Mouse (Mus musculus): ENCODE measurements around the gene Cdkal1.

The Cdkal1 gene

GRCm38 (mm10) chr13:29810780-29811179, 44.7 kb downstream of the Cdkal1 start:
- DNase-seq (ENCODE audit: low read depth, low spot score), result no peak

- DNase-seq (ENCODE audit: low read depth, low spot score), result no peak
These were observed 47.1 kb downstream of the Cdkal1 start for GRCm38 (mm10) chr13:29808383-29808782.

DNA sequence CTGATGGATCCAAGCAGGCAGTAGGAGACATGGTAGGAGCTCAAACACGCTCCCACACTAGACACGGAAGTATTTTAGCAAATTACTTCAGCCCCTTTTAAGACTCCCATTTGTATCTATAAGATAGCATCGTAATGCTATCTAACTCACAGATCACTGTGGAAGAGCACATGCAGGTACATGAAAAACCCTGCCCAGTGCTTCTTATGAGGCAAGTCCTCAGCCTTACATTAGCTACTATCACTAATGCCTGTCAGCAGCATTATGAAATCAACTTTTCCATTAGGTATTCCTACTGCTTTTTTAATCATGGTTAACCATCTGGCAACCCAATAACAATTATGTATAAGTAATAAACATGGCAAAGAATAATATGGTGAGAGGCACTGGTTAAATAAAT, 47.5 kb downstream of the Cdkal1 start:
- no peak for DNase-seq (ENCODE audit: low read depth, low spot score)

DNA sequence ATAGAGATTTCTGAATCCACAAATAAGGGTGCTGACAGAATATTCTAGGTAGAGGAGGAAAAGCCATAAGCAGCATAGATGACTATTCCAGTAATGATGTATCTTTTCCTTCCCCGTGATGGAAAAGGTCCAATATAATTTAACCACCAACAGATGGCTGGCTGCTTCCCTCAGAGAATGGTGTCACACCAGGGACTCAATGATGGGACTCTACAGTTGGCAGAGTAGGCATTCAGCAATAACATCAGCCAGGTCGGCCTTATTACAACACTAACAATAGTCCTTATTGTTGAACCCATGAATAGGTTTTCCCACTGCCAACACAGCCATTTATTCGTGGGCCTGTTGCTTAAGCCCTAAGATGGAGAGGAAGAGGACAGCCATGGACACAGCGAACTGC, 48.6 kb downstream of the Cdkal1 start:
- DNase-seq (ENCODE audit: low read depth, low spot score), result no peak

DNA sequence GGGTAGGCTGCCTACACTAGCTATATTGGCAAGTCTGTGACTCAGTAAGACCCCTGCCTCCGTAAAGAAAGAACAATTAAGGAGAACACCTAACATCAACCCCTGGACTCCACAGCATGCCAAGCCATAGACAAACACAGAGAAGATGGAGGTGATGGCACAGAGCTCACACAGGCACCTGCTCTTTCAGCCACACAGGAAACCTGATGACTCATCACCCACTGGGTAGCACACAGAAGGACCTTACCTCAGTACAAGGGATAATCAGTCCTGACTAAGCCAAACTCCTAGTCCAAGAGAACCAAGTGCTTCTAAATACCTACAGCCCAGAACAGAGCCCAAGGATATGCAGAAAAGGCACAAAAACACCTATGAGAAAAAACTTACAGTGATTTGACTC, 50.2 kb downstream of the Cdkal1 start:
- DNase-seq (ENCODE audit: low read depth, low spot score), result no peak

DNA sequence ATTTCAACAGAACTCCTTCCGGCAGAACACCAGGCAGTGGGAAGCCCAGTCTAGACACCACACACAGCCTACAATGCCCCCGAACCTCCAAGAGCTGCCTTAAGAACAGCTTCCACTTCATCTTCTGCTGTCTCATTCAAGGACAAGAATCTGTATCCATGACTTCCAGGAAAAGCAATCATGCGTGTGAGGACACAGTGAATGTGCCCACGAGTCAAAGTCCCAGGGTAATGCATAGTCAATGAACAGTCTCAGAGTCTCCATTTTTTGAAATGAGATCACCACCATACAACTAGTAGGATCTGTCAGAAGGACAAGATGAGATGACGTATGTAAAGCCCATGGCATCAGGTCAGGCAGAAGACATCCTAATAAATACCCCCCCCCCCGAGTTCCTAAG, 51.4 kb downstream of the Cdkal1 start:
- no peak for DNase-seq (ENCODE audit: low read depth, low spot score)

DNA sequence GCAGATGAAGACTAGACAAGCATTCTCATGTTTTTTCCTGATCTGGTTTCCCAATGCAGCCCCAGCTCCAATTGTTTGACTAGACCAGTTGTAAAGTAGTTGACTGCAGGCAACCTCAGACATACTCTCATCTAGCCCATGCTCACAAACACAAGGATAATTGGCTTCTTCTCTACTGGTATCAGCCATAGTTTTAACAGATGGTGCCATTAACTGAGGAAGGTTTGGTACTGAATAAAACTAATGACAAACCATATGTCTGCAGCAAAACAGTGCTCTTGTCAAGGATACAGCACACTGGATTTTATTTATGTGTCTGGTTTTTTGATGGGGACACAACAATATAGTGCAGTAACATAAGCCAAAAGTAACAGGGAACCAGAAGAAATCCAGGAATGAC, 52.8 kb downstream of the Cdkal1 start:
- DNase-seq (ENCODE audit: low read depth, low spot score), result no peak

DNA sequence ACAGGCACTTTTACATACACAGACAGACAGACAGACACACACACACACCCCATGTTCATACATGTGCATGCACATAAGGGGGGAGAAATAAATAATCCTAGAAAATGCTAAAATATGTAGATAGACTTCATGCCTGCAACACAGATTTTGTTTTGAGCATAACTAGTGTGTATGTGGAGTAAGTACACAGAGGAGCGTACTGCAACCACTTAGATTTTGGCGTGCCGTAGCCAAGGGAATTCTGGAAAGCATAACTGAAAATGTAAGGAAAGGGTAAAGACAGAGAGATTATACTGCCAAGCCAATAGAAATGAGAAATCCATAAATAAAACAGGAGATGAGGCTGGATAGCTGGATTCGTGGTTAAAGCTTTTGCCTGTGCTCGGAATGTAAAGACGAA, 55.4 kb downstream of the Cdkal1 start:
- DNase-seq (ENCODE audit: low read depth, low spot score), result no peak

- no peak for DNase-seq (ENCODE audit: low read depth, low spot score)
These were observed 63.4 kb downstream of the Cdkal1 start for GRCm38 (mm10) chr13:29792112-29792511.

DNA sequence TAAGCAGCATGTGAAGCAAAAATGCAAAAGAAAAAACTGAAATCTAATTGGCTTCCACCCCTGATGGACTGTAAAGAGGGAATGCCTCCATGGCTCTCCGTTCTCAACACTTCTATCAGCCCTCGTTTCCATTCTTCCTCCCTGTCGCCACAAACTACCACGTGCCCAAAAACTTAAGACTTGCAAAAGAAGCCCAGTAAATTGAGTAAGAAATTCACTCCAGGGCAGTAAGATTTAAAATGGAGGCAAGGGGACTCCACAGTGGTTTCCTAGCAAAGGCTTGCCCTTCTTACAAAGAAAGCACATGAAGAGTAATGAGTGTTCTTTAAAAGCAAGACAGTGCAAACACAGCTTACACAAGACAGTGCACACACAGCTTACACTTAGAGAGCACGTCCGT, 64.0 kb downstream of the Cdkal1 start:
- no peak for DNase-seq (ENCODE audit: low read depth, low spot score)

GRCm38 (mm10) chr13:29786984-29787383, 68.5 kb downstream of the Cdkal1 start:
- DNase-seq (ENCODE audit: low read depth, low spot score), result no peak

DNA sequence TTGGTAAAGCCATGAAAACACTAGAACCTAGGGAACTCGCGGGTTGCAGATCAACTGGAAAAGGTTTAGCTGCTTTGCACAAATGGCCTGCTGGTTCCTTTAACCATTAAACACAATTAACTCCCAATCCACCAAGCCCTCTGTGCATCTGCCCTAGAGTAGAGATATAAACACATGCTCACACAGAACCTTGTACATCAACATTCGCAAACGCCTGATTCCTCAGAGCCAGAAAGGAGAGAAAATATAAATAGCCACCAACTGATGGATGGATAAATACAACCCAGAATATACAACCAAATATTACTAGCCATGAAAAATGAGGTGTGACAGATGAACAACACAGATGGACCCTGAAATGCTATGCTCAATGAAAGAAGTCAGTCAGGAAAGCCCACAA, 70.6 kb downstream of the Cdkal1 start:
- DNase-seq (ENCODE audit: low read depth, low spot score), result no peak

- no peak for DNase-seq (ENCODE audit: low read depth, low spot score)
These were observed 74.1 kb downstream of the Cdkal1 start for GRCm38 (mm10) chr13:29781332-29781731.

DNA sequence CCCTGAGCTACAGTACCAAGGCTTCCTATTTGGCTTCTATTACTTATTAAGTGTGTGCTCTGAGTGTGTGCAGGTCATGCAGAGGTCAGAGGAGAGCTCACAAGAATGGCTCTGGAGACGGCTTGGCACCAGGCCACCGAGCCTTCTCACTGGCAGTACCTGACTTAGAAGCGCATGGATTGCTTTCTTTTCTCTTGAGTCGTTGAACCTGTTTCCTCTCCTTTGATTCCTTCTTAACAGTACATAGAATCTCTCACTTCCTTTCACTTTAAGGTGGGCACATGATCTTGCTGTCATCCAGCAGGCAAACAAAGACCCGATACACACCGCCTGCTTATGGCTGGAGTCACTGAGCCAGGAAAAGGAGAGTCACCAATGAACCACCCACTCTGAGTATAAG, 74.8 kb downstream of the Cdkal1 start:
- no peak for DNase-seq (ENCODE audit: low read depth, low spot score)

DNA sequence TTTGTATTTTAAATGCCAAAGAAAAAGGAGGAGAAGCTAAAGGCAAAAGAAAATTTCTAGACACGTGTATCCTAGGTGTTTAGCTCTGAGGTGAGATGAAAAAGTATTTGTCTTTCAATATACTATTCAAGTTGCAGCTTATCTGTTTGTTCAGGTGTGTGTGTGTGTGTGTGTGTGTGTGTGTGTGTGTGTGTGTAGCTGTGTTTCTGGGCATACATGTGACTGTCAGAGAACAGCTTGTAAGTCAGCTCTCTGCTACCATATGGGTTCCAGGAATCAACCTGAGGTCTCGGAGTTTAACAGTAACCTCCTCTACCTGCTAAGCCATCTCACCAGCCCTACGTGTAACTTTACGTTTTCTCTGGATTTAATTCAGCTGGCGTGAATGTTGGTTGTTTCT, 76.0 kb downstream of the Cdkal1 start:
- no peak for DNase-seq (ENCODE audit: low read depth, low spot score)

DNA sequence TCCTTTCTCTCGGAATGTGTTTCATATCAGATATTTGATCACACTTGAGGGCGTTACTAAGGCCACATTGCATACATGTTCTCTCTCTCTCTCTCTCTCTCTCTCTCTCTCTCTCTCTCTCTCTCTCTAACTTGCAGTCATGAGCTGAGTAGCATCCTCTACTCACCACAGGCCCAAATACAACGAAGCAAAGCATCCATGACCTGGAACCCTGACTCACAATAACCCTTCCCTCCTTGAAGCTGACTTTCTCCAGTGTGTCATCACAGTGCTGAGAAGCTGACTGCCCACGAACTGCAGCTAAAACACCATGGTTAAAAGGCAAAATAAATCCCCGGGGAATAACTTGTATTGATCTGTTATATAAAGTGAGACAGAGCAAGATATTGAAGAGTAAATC, 76.4 kb downstream of the Cdkal1 start:
- no peak for DNase-seq (ENCODE audit: low read depth, low spot score)

DNA sequence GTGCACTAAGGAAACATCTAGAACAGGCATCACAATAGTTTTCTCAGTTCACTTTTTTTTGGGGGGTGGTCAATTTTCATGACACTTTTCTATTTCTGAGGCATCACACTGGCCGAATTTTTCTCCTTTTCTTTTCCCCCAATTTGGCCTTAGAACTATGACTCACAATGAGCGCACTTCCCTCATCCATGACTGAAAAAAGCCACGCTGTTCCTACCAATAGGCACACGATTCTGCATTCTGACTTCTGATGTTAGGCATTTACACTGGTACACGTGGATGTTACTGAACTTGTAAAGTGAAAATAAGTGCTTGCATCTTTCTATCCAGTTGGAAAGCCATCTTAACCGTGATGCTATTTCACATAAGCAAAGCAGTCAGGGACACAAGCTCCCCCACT, 77.3 kb downstream of the Cdkal1 start:
- no peak for DNase-seq (ENCODE audit: low read depth, low spot score)

DNA sequence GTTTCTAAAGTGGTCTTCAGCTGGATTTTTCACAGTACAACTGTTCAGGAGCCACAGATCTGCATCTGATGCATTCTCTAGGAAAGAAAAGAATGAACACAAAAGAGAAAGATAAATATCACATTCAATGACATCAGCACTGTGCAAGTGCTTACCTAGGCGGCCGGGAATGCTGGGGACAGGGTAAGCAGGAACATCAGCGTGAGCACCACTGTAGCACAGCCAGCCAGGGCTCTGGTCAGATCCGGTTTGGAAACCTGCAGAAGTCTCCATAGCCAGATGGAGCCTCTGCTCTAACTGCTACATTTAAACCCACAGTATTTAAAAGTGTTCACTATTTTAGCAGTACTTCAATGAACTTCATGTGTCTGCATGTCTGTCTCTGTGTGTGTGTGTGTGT, 78.2 kb downstream of the Cdkal1 start:
- DNase-seq (ENCODE audit: low read depth, low spot score), result no peak

DNA sequence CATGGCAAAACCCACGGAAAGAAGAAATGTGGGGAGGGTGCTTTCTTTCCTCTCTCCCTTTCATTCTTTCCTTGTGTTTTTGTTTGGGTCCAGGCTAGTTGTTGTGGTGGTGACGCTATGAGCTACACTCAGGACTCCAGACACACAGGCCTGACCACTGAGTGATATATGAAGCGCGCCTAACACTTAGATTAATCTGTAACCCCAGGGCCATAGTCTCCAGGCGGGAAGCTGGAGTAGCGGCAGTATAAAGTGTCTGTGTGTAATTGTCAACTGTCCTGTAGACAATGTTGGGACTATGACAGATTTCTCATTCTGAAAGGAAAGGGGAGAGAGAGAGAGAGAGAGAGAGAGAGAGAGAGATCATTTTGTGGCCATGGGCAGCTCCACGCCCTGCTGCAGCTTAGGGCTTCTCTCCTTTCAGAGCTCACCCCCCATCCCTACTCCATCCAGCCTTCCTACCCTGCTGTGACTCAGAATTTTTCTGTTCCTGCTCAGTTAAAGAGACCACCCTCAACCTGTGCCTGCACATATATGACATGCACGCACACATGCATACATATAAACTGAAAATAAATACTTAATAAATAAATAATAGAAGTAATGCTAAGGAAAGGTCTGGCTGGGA, 79.8 kb downstream of the Cdkal1 start:
- DNase-seq (ENCODE audit: low read depth, low spot score), result no peak

DNA sequence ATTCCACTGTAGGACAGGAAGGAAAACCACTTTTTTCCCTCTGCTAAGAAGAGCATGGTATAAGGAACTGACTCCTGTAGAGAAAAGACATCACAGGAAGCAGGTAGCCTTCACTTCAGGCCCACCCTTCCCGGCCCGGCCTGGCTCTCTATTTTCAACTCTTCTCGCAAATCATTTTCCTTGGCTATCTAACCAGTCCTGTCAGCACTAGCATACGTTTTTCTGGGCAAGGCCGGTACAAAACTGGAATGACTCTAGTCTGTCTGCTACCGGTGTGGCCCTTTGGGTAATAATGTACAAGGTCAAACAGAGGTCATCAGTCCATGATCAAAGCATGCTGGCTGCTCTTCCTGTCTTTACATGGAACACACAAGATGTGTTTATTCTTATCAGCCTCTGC, 81.9 kb downstream of the Cdkal1 start:
- no peak for DNase-seq (ENCODE audit: low read depth, low spot score)

- no peak for DNase-seq (ENCODE audit: low read depth, low spot score)
These were observed 82.5 kb downstream of the Cdkal1 start for GRCm38 (mm10) chr13:29772970-29773369.

- DNase-seq (ENCODE audit: low read depth, low spot score), result no peak
These were observed 85.6 kb downstream of the Cdkal1 start for GRCm38 (mm10) chr13:29769647-29770436.

- DNase-seq (ENCODE audit: low read depth, low spot score), result no peak
These were observed 87.4 kb downstream of the Cdkal1 start for GRCm38 (mm10) chr13:29768104-29768503.

- no peak for DNase-seq (ENCODE audit: low read depth, low spot score)
These were observed 87.9 kb downstream of the Cdkal1 start for GRCm38 (mm10) chr13:29767587-29767986.
